Mouse (Mus musculus): Measurements from ENCODE around the gene Vps13d. TPM values are rescaled to one million over a fixed set of nuclear protein-coding genes. Genes with fewer than 3 reads are reported as not detected.

The Vps13d gene
- polyA plus RNA-seq, 1 experiment from 2014 or later: 11.6 TPM

- Histone ChIP-seq H3K27ac (no peak overlapping the region), H3K9me3 (no peaks in the 10 kb centered on the region), H3K4me1 (replicated peaks) (peaks cover 44% of the 10 kb centered on the region)
These were observed 208.6 kb downstream of the Vps13d start for GRCm38 (mm10) chr4:144986016-144986805.

GRCm38 (mm10) chr4:144983821-144984371 is 210.9 kb downstream of the Vps13d start:
- WGBS: 67% methylated on average over 8 of the region's 8 CpGs
- no peak overlapping the region for H3K4me3 ChIP-seq (replicated peaks)
- peaks cover 8% of the 10 kb centered on the region; the same call in 1 of the 2 replicates for H3K36me3 ChIP-seq
- H3K27ac ChIP-seq: no peak overlapping the region
- no peak overlapping the region for H3K9ac ChIP-seq (replicated peaks)
- no peaks in the 10 kb centered on the region for H3K27me3 ChIP-seq
- H3K9me3 ChIP-seq: no peaks in the 10 kb centered on the region
- peaks cover 53% of the 10 kb centered on the region for H3K4me1 ChIP-seq (replicated peaks)
- H3K4me2 ChIP-seq: no peak overlapping the region
- no peak for ATAC-seq (ENCODE audit: insufficient number of reproducible peaks, insufficient read depth, low FRiP score, low TSS enrichment, low read depth)

More at GRCm38 (mm10) chr4:144986016-144986805, 208.6 kb downstream of the Vps13d start:
- no peaks in the 10 kb centered on the region for H3K27me3 ChIP-seq
- H3K4me2 ChIP-seq: no peak overlapping the region
- no peak overlapping the region for H3K4me3 ChIP-seq (replicated peaks)
- no peak overlapping the region for H3K9ac ChIP-seq (replicated peaks)
- WGBS: 89% methylated on average over 7 of the region's 7 CpGs
- peaks cover 8% of the 10 kb centered on the region; the same call in 1 of the 2 replicates for H3K36me3 ChIP-seq
- ATAC-seq (ENCODE audit: insufficient number of reproducible peaks, insufficient read depth, low FRiP score, low TSS enrichment, low read depth): no peak

DNA sequence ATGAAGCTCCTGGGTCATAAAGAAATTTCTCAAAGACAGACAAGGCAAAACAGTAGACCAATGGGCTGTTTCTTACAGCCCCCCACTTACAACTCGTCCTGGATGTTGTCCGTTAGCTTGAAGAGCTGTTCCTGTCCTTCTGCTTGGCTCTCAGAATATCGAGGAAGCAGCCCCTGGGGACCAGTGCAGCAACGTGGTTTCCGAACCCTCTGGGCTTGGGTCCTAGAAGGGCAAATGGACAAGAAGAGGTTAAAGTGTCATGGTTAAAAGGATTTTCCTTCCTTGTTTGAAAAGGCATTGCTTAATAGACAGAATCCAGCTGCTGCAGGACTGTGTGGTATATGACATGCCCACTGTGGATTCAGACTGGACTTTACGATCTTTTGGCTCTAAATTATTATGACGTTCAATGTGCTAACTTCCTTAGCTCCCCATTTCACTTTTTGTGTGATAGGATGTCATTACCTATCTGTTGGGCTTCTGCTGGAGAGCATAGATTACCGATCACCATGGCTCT is 211.5 kb downstream of the Vps13d start:
- H3K4me1 ChIP-seq (replicated peaks): peaks cover 53% of the 10 kb centered on the region
- peaks cover 8% of the 10 kb centered on the region; the same call in 1 of the 2 replicates for H3K36me3 ChIP-seq
- H3K9ac ChIP-seq (replicated peaks): no peak overlapping the region
- no peak overlapping the region for H3K4me3 ChIP-seq (replicated peaks)
- no peaks in the 10 kb centered on the region for H3K9me3 ChIP-seq
- H3K27me3 ChIP-seq: no peaks in the 10 kb centered on the region
- no peak for ATAC-seq (ENCODE audit: insufficient number of reproducible peaks, insufficient read depth, low FRiP score, low TSS enrichment, low read depth)
- no peak overlapping the region for H3K4me2 ChIP-seq
- 67% methylated on average over 8 of the region's 8 CpGs for WGBS
- no peak overlapping the region for H3K27ac ChIP-seq

- 16% methylated on average over 8 of the region's 8 CpGs for WGBS
- Histone ChIP-seq H3K27me3 (no peaks in the 10 kb centered on the region), H3K9me3 (no peaks in the 10 kb centered on the region), H3K4me2 (peak overlapping the region; percentile 23; the same call in 1 of the 2 replicates), H3K9ac (replicated peaks) (no peak overlapping the region), H3K36me3 (peaks cover 12% of the 10 kb centered on the region; the same call in 1 of the 2 replicates), H3K4me1 (replicated peaks) (peaks cover 58% of the 10 kb centered on the region), H3K4me3 (replicated peaks) (no peak overlapping the region), H3K27ac (peak overlapping the region; percentile 80)
- ATAC-seq (ENCODE audit: insufficient number of reproducible peaks, insufficient read depth, low FRiP score, low TSS enrichment, low read depth): peak; percentile 54; the same call in 1 of the 2 replicates
These were observed 213.8 kb downstream of the Vps13d start for GRCm38 (mm10) chr4:144980811-144981551.

- Histone ChIP-seq H3K9ac (replicated peaks) (no peak overlapping the region), H3K4me2 (no peak overlapping the region), H3K9me3 (no peaks in the 10 kb centered on the region), H3K4me1 (replicated peaks) (peaks cover 57% of the 10 kb centered on the region), H3K27ac (peak overlapping the region; percentile 35; the same call in 1 of the 2 replicates), H3K27me3 (no peaks in the 10 kb centered on the region), H3K36me3 (peaks cover 12% of the 10 kb centered on the region; the same call in 1 of the 2 replicates), H3K4me3 (replicated peaks) (no peak overlapping the region)
- ATAC-seq (ENCODE audit: insufficient number of reproducible peaks, insufficient read depth, low FRiP score, low TSS enrichment, low read depth): no peak
- WGBS: 62% methylated on average over 2 of the region's 2 CpGs
These were observed 214.7 kb downstream of the Vps13d start for GRCm38 (mm10) chr4:144980110-144980509.

- Histone ChIP-seq H3K9ac (replicated peaks) (no peak overlapping the region), H3K27ac (peak overlapping the region; percentile 31; the same call in 1 of the 2 replicates), H3K4me2 (no peak overlapping the region), H3K27me3 (no peaks in the 10 kb centered on the region), H3K9me3 (no peaks in the 10 kb centered on the region), H3K4me1 (replicated peaks) (peaks cover 48% of the 10 kb centered on the region), H3K36me3 (peaks cover 16% of the 10 kb centered on the region; the same call in 1 of the 2 replicates), H3K4me3 (replicated peaks) (no peak overlapping the region)
- ATAC-seq (ENCODE audit: insufficient number of reproducible peaks, insufficient read depth, low FRiP score, low TSS enrichment, low read depth): no peak
- WGBS: 62% methylated on average over 6 of the region's 6 CpGs
These were observed 216.8 kb downstream of the Vps13d start for GRCm38 (mm10) chr4:144978039-144978438.

GRCm38 (mm10) chr4:144977057-144977456 is 217.7 kb downstream of the Vps13d start:
- no peaks in the 10 kb centered on the region for H3K27me3 ChIP-seq
- H3K9me3 ChIP-seq: no peaks in the 10 kb centered on the region
- no peak overlapping the region for H3K4me2 ChIP-seq
- H3K36me3 ChIP-seq: peaks cover 10% of the 10 kb centered on the region; the same call in 1 of the 2 replicates
- no peak for ATAC-seq (ENCODE audit: insufficient number of reproducible peaks, insufficient read depth, low FRiP score, low TSS enrichment, low read depth)
- 83% methylated on average over 1 of the region's 1 CpGs for WGBS
- no peak overlapping the region for H3K27ac ChIP-seq
- no peak overlapping the region for H3K4me3 ChIP-seq (replicated peaks)
- peaks cover 48% of the 10 kb centered on the region for H3K4me1 ChIP-seq (replicated peaks)
- no peak overlapping the region for H3K9ac ChIP-seq (replicated peaks)

GRCm38 (mm10) chr4:144975505-144975904 is 219.3 kb downstream of the Vps13d start:
- Histone ChIP-seq H3K4me1 (replicated peaks) (peaks cover 33% of the 10 kb centered on the region), H3K9me3 (no peaks in the 10 kb centered on the region), H3K36me3 (peaks cover 10% of the 10 kb centered on the region; the same call in 1 of the 2 replicates), H3K27me3 (no peaks in the 10 kb centered on the region), H3K27ac (peak overlapping the region; percentile 23; the same call in 1 of the 2 replicates), H3K4me2 (no peak overlapping the region), H3K9ac (replicated peaks) (no peak overlapping the region), H3K4me3 (replicated peaks) (no peak overlapping the region)
- 46% methylated on average over 2 of the region's 2 CpGs for WGBS
- ATAC-seq (ENCODE audit: insufficient number of reproducible peaks, insufficient read depth, low FRiP score, low TSS enrichment, low read depth): no peak

GRCm38 (mm10) chr4:144974458-144974857 is 220.3 kb downstream of the Vps13d start:
- Histone ChIP-seq H3K4me1 (replicated peaks) (peaks cover 23% of the 10 kb centered on the region), H3K9me3 (no peaks in the 10 kb centered on the region), H3K4me2 (no peak overlapping the region), H3K27ac (no peak overlapping the region), H3K36me3 (peaks cover 14% of the 10 kb centered on the region), H3K27me3 (no peaks in the 10 kb centered on the region), H3K4me3 (replicated peaks) (no peak overlapping the region), H3K9ac (replicated peaks) (no peak overlapping the region)
- WGBS: 80% methylated on average over 3 of the region's 3 CpGs
- no peak for ATAC-seq (ENCODE audit: insufficient number of reproducible peaks, insufficient read depth, low FRiP score, low TSS enrichment, low read depth)

DNA sequence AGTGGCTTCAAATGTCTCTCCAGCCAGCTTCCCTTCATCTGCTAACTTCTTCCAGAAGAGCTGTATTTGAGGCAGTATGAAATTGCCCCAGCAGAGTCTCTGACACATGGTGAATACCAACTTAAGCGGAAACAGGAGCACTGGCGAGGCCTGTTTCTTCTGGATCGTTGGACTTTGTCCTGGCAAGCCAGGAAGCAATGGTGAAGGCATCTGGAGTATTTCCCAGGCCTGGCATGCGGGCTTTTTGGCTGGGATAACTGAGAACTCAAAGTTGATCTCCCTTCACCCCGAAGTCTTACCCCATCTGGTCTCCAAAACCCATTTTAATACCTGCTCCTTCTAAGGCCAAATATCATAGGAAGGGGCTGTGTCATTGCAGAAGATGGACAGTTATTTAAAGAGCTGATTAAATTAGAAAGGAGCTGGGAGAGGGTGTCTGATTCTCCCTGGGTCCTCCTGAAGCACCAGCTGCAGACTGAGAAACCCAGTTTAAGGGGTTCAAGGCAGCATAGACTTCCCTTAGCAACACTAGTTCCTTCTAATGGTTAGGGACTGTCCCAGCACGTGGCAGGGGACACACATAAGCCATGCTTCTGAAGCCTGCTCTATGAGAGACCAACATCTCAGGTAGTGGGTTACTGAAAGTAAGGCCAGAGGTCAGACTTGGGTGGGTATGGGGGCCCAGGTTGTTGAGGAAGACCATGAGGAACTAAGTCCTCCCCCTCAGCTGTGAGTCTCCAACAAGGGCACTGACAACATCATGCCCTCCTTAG is 221.7 kb downstream of the Vps13d start:
- H3K4me1 ChIP-seq (replicated peaks): peaks cover 10% of the 10 kb centered on the region
- no peak overlapping the region for H3K9ac ChIP-seq (replicated peaks)
- no peaks in the 10 kb centered on the region for H3K27me3 ChIP-seq
- H3K9me3 ChIP-seq: no peaks in the 10 kb centered on the region
- H3K4me3 ChIP-seq (replicated peaks): no peak overlapping the region
- ATAC-seq (ENCODE audit: insufficient number of reproducible peaks, insufficient read depth, low FRiP score, low TSS enrichment, low read depth): no peak
- H3K27ac ChIP-seq: no peak overlapping the region
- H3K4me2 ChIP-seq: no peak overlapping the region
- H3K36me3 ChIP-seq: peaks cover 14% of the 10 kb centered on the region
- 74% methylated on average over 6 of the region's 6 CpGs for WGBS
